9 mouse cellular contexts compared by ENCODE assay signal in genomic region chr17:34109806-34110195, GRCm38 (mm10). TPM values are rescaled to one million over a fixed set of nuclear protein-coding genes. Genes with fewer than 3 reads are reported as not detected.
DNase-seq lines count a peak whose midpoint lies in the region; ATAC-seq and TF ChIP-seq lines count a peak whose summit lies in the region.
"Had no signal": no experiment of that assay in that cellular context is flagged by ENCODE, and none has a peak within 500 bp of the region (broad histone marks: within the 10 kb centered on the region; RNA-seq: fewer than 3 reads in every experiment).

No protein-coding gene starts in this region.

- no peaks in the 10 kb centered on the region for H3K4me1 ChIP-seq in lung, adult 2 months (ENCODE audit: control insufficient read depth, insufficient read depth, low read length)
- no peaks in the 10 kb centered on the region for H3K4me1 ChIP-seq in intestine, postnatal 0 days (replicated peaks; ENCODE audit: control insufficient read depth, insufficient read depth, low read length)
- peaks cover 5% of the 10 kb centered on the region; the same call in 1 of the 2 replicates for H3K4me1 ChIP-seq in neural tube, embryonic 15.5 days

- no peak overlapping the region for H3K4me2 ChIP-seq in intestine, postnatal 0 days (replicated peaks; ENCODE audit: low read depth)
- no peak overlapping the region for H3K4me2 ChIP-seq in neural tube, embryonic 15.5 days
- H3K4me2 ChIP-seq: liver, embryonic 13.5 days had no signal

- DNase-seq in cerebellum, adult 9-10 months = peak; percentile 17
- no peak for DNase-seq in cerebellum, postnatal 25 days
- peak; percentile 44 for DNase-seq in lung, postnatal 36 days
- DNase-seq in lung, adult 2 months = no peak
- no peak for DNase-seq in gastrocnemius, postnatal 4 days (ENCODE audit: low spot score in 2 of 2)
- DNase-seq in left cerebral cortex, adult 11 months (ENCODE audit: low spot score) = no peak
- DNase-seq: liver, embryonic 13.5 days had no signal

- WGBS in lung, adult 2 months = 67% methylated on average over 3 of the region's 3 CpGs
- 67% methylated on average over 3 of the region's 3 CpGs for WGBS in intestine, postnatal 0 days
- 75% methylated on average over 3 of the region's 3 CpGs for WGBS in neural tube, embryonic 15.5 days

- H3K27ac ChIP-seq in intestine, postnatal 0 days (ENCODE audit: low read depth, low read length) = no peak overlapping the region
- peak overlapping the region; percentile 28 for H3K27ac ChIP-seq in neural tube, embryonic 15.5 days (replicated peaks)

- no peak overlapping the region for H3K4me3 ChIP-seq in lung, adult 2 months (replicated peaks; ENCODE audit: extremely low read depth, low read depth, low read length)
- no peak overlapping the region for H3K4me3 ChIP-seq in intestine, postnatal 0 days (ENCODE audit: low read depth, low read length)
- H3K4me3 ChIP-seq in neural tube, embryonic 15.5 days (replicated peaks) = no peak overlapping the region
- H3K4me3 ChIP-seq: liver, embryonic 13.5 days had no signal

- no peak for TF ChIP-seq POLR2A in lung, adult 2 months (IDR thresholded peaks at IDR 0.05; ENCODE audit: borderline replicate concordance, extremely low read depth, low read depth, low read length)

- H3K27me3 ChIP-seq in intestine, postnatal 0 days (replicated peaks; ENCODE audit: control insufficient read depth, insufficient read depth, low read length) = no peaks in the 10 kb centered on the region
- no peaks in the 10 kb centered on the region for H3K27me3 ChIP-seq in neural tube, embryonic 15.5 days (replicated peaks)
- H3K27me3 ChIP-seq: liver, embryonic 13.5 days had no signal

- peak; percentile 35; the same call in 1 of the 2 replicates for ATAC-seq in intestine, postnatal 0 days
- no peak for ATAC-seq in neural tube, embryonic 15.5 days (ENCODE audit: low FRiP score)

- H3K36me3 ChIP-seq in intestine, postnatal 0 days (ENCODE audit: control insufficient read depth, insufficient read depth) = peaks cover 52% of the 10 kb centered on the region
- H3K36me3 ChIP-seq in neural tube, embryonic 15.5 days = peaks cover 58% of the 10 kb centered on the region

- H3K9me3 ChIP-seq in intestine, postnatal 0 days (ENCODE audit: control insufficient read depth) = no peaks in the 10 kb centered on the region
- no peaks in the 10 kb centered on the region for H3K9me3 ChIP-seq in neural tube, embryonic 15.5 days (replicated peaks)
- H3K9me3 ChIP-seq: liver, embryonic 13.5 days had no signal

- H3K9ac ChIP-seq in intestine, postnatal 0 days (ENCODE audit: low read depth, low read length) = no peak overlapping the region
- H3K9ac ChIP-seq in neural tube, embryonic 15.5 days (replicated peaks) = no peak overlapping the region
- H3K9ac ChIP-seq: liver, embryonic 13.5 days had no signal

- no peak for TF ChIP-seq CTCF in lung, adult 2 months (IDR thresholded peaks at IDR 0.05; ENCODE audit: insufficient read depth, low read length)
- TF ChIP-seq CTCF in intestine, postnatal 0 days (IDR thresholded peaks at IDR 0.05; ENCODE audit: low read depth) = no peak

RNA-seq across cellular contexts. Expression of gene H2-DMa, which starts 9.5 kb away (rescaled TPM):
- polyA plus RNA-seq in lung, adult 2 months (2012; rRNA removed) = 109 and 118 TPM in 2 replicates
- 15.2 and 16.7 TPM in 2 replicates for polyA plus RNA-seq in intestine, postnatal 0 days (2015; fragmentation: Nextera tagmentation; extraction: Ambion mirVana)
- 19.8 and 31.3 TPM in 2 replicates for polyA plus RNA-seq in neural tube, embryonic 15.5 days (2015; fragmentation: Nextera tagmentation; extraction: Ambion mirVana)
- 1 to 10 TPM; 7.6 to 8.7 TPM for total RNA-seq in gastrocnemius, postnatal 4 days (2021)

RNA-seq across cellular contexts. Expression of gene Brd2, which starts 12.6 kb away (rescaled TPM):
- 101 and 140 TPM in 2 replicates for polyA plus RNA-seq in lung, adult 2 months (2012; rRNA removed)
- 51.8 and 60.0 TPM in 2 replicates for polyA plus RNA-seq in intestine, postnatal 0 days (2015; fragmentation: Nextera tagmentation; extraction: Ambion mirVana)
- polyA plus RNA-seq in neural tube, embryonic 15.5 days (2015; fragmentation: Nextera tagmentation; extraction: Ambion mirVana) = 115 and 122 TPM in 2 replicates
- 100 to 1,000 TPM; 125 to 136 TPM for total RNA-seq in gastrocnemius, postnatal 4 days (2021)

RNA-seq across cellular contexts. Expression of gene H2-Oa, which starts 17.7 kb away (rescaled TPM):
- polyA plus RNA-seq in lung, adult 2 months (2012; rRNA removed) = 14.1 and 19.8 TPM in 2 replicates
- 0.25 and 0.90 TPM in 2 replicates for polyA plus RNA-seq in intestine, postnatal 0 days (2015; fragmentation: Nextera tagmentation; extraction: Ambion mirVana)
- 0.19 and 2.5 TPM in 2 replicates for polyA plus RNA-seq in neural tube, embryonic 15.5 days (2015; fragmentation: Nextera tagmentation; extraction: Ambion mirVana)
- not detected for total RNA-seq in gastrocnemius, postnatal 4 days (2021)

RNA-seq across cellular contexts. Expression of gene H2-DMb2, which starts 33.3 kb away (rescaled TPM):
- polyA plus RNA-seq in lung, adult 2 months (2012; rRNA removed) = 33.3 and 38.9 TPM in 2 replicates
- polyA plus RNA-seq in intestine, postnatal 0 days (2015; fragmentation: Nextera tagmentation; extraction: Ambion mirVana) = 0.97 and 0.98 TPM in 2 replicates
- polyA plus RNA-seq in neural tube, embryonic 15.5 days (2015; fragmentation: Nextera tagmentation; extraction: Ambion mirVana) = 0.17 and 5.5 TPM in 2 replicates
- under 1 TPM; 0.36 to 0.37 TPM for total RNA-seq in gastrocnemius, postnatal 4 days (2021)

RNA-seq across cellular contexts. Expression of gene H2-DMb1, which starts 43.1 kb away (rescaled TPM):
- polyA plus RNA-seq in lung, adult 2 months (2012; rRNA removed) = 146 and 187 TPM in 2 replicates
- 5.1 and 6.4 TPM in 2 replicates for polyA plus RNA-seq in intestine, postnatal 0 days (2015; fragmentation: Nextera tagmentation; extraction: Ambion mirVana)
- 0.29 and 4.2 TPM in 2 replicates for polyA plus RNA-seq in neural tube, embryonic 15.5 days (2015; fragmentation: Nextera tagmentation; extraction: Ambion mirVana)
- 1 to 10 TPM in 1 of 2 experiments, under 1 TPM in 1; 0.70 to 1.4 TPM for total RNA-seq in gastrocnemius, postnatal 4 days (2021)

Comparison
In these comparisons a context has a peak if more than half of its experiments do, and no peak if none do; other contexts are left out.
1. DNase-seq: peak in cerebellum, adult 9-10 months (single experiment) and lung, postnatal 36 days (single experiment); none in cerebellum, postnatal 25 days (0 of 2), lung, adult 2 months (single experiment), gastrocnemius, postnatal 4 days (0 of 2) and left cerebral cortex, adult 11 months (single experiment).